Mouse (Mus musculus): ENCODE measurements around the gene Lrguk.

- TF ChIP-seq POLR2A (IDR thresholded peaks at IDR 0.05; ENCODE audit: borderline replicate concordance, extremely low read depth, insufficient read depth, insufficient read length, poor library complexity, severe bottlenecking) (no peak), CTCF (IDR thresholded peaks at IDR 0.05; ENCODE audit: borderline replicate concordance, extremely low read depth, insufficient read depth, insufficient read length) (no peak)
Observed at GRCm38 (mm10) chr6:34156057-34156456, 126.8 kb downstream of the Lrguk start.
